Mouse (Mus musculus) kidney, adult 10 weeks (tissue): Measurements from ENCODE around the gene Ephb6. TPM values are rescaled to one million over a fixed set of nuclear protein-coding genes. Genes with fewer than 3 reads are reported as not detected.

Source experiments
- polyA plus RNA-seq: library from polyadenylated mRNA; stranded (reverse); fragments of 350-450 nt; fragmentation: Illumina TruSeq; extraction: RNeasy Lipid Tissue Mini Kit (QIAGEN cat#74804); gene quantifications from one replicate; pipeline ENCODE4 v1.2.3, GENCODE M21; 2014; ENCODE audit warnings: low read depth, low replicate concordance

The Ephb6 gene
- polyA plus RNA-seq: not detected

DNA sequence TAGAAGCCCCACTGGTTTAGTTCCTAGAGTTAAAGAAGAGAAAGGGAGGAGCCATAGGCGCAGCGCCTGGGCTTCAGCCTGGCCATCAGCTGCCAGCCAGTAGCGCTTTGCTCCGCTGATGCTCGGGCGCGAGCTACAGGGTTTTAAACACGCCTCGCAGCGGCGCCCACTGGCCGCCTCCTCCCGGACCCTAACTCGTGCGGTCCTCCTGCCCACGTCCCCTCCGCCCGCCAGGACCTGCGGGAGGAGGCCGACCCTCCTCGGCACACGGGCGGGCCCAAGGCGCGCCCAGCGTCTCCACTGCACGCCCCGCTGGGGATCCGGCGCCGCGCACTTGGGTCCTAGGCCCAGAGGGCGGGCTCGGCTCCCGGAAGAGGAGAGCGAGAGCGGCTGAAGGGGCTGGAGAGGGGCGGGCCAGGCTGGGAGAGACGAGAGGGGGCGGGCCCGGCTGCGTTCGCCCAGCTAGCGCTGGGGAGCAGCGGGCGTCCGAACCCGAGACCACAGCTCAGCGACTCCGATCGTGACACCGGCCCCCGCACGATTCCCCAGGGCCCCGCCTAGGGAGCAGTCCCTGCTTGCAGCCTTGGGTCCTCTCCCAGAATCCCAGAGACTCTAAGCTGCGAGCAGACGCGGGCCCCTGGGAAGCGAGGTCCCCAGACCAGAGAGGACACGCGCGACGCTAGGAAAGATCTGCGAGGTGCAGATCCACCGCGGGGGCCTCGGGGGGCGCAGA, at the start of gene Ephb6:
Gene Ephb6, plus strand, starts transcription at position 422 of the 733 bp plus-strand sequence.

GRCm38 (mm10) chr6:41636178-41636577, 30.9 kb downstream of the Ephb6 start, which contains the start of gene Trpv6:
Gene Trpv6 (minus strand): TSS chr6:41636405.

Other genes with a start within 250 kb of the Ephb6 start
- not detected for gene Prss3, start 227.8 kb upstream of the Ephb6 start, polyA plus RNA-seq
- gene Gm5771, start 213.1 kb upstream of the Ephb6 start, polyA plus RNA-seq: not detected
- gene Gm10334, start 159.3 kb upstream of the Ephb6 start, polyA plus RNA-seq: not detected
- gene Prss1, start 146.6 kb upstream of the Ephb6 start, polyA plus RNA-seq: not detected
- not detected for gene Prss2, start 83.7 kb upstream of the Ephb6 start, polyA plus RNA-seq
- gene Trpv6, start 30.9 kb downstream of the Ephb6 start, polyA plus RNA-seq: 0.20 TPM
- gene Trpv5, start 75.3 kb downstream of the Ephb6 start, polyA plus RNA-seq: 26.6 TPM
- gene Llcfc1, start 78.9 kb downstream of the Ephb6 start, polyA plus RNA-seq: 0.93 TPM
- not detected for gene Kel, start 98.9 kb downstream of the Ephb6 start, polyA plus RNA-seq
- gene Olfr459, start 169.7 kb downstream of the Ephb6 start, polyA plus RNA-seq: not detected
- gene Pip, start 242.1 kb downstream of the Ephb6 start, polyA plus RNA-seq: not detected
- not detected for gene Sval2, start 247.5 kb downstream of the Ephb6 start, polyA plus RNA-seq